Mouse (Mus musculus) hindbrain, embryonic 12.5 days (tissue): ENCODE results near the gene Scgb1b24. TPM values are rescaled to one million over a fixed set of nuclear protein-coding genes. Genes with fewer than 3 reads are reported as not detected.

Experiments
- ATAC-seq: fragments of 200-750 bp; cut with Nextera tagmentation; 2 replicates; pipeline ENCODE4 v1.8.0; 2017; ENCODE audit warnings: moderate TSS enrichment; ENCODE audit not compliant: low FRiP score
- H3K27ac ChIP-seq: fragments of 300-500 bp; sonication (generic); 2 replicates; pipeline ENCODE4 v1.5.1; 2016; ENCODE audit warnings: mild to moderate bottlenecking
- H3K27me3 ChIP-seq: fragments of 300-500 bp; sonication (generic); 2 replicates; pipeline ENCODE4 v1.6.1; 2016; ENCODE audit warnings: mild to moderate bottlenecking
- H3K36me3 ChIP-seq: fragments of 300-500 bp; sonication (generic); 2 replicates; pipeline ENCODE4 v1.6.1; 2016; ENCODE audit warnings: mild to moderate bottlenecking
- H3K4me1 ChIP-seq: fragments of 300-500 bp; sonication (generic); 2 replicates; pipeline ENCODE4 v1.6.1; 2016
- H3K4me2 ChIP-seq: fragments of 300-500 bp; sonication (generic); replicated peaks from 2 replicates; pipeline ENCODE4 v1.6.1; 2016; ENCODE audit warnings: mild to moderate bottlenecking
- H3K4me3 ChIP-seq: fragments of 300-500 bp; sonication (generic); 2 replicates; pipeline ENCODE4 v1.5.1; 2016; ENCODE audit warnings: mild to moderate bottlenecking
- H3K9ac ChIP-seq: fragments of 300-500 bp; sonication (generic); 2 replicates; pipeline ENCODE4 v1.6.1; 2016; ENCODE audit warnings: mild to moderate bottlenecking, moderate library complexity
- H3K9me3 ChIP-seq: fragments of 300-500 bp; sonication (generic); replicated peaks from 2 replicates; pipeline ENCODE4 v1.6.1; 2016; ENCODE audit warnings: mild to moderate bottlenecking
- WGBS: fragments of 180-500 bp; shearing (Covaris S2); methylation state at CpG from one replicate; pipeline ENCODE4 v1.1.7; 2016; 5-methylcytosine and 5-hydroxymethylcytosine counted together
- polyA plus RNA-seq: library from polyadenylated mRNA; unstranded; fragments of >200 nt; fragmentation: Nextera tagmentation; extraction: Ambion mirVana; gene quantifications from 2 replicates; pipeline ENCODE4 v1.2.1, GENCODE M21; 2016

Gene Scgb1b24
- polyA plus RNA-seq = not detected in 2 replicates

DNA sequence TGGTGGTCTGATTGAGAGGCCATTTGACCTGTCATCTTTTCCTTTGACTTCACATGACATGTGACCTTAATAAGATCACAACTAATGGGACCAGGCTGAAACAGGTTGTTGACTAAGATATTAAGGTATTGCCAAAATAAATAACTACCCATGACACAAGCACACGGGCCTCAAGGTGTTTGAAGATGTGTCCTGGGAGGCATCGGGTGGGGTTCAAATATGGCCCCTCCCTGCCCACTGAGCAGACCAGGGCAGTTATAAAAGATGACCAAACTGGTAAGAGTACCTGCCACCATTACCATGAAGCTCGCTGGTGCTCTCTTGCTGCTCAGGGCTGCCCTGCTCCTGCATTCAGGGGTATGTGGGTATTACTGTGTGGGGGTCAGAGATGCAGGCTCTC, at the start of gene Scgb1b24:
Gene Scgb1b24 (plus strand): TSS at position 301 of the 400 bp plus-strand sequence.
- Histone ChIP-seq H3K4me2 (no peak within 1 kb of the TSS), H3K9me3 (peaks cover 76% of the 10 kb centered on the region), H3K27ac (no peak within 1 kb of the TSS), H3K4me3 (no peak within 1 kb of the TSS), H3K36me3 (no peaks in the 10 kb centered on the region), H3K27me3 (no peaks in the 10 kb centered on the region), H3K4me1 (no peaks in the 10 kb centered on the region), H3K9ac (no peak within 1 kb of the TSS)
- 86% methylated on average over 3 of the region's 3 CpGs for WGBS
- ATAC-seq = no peak

DNA sequence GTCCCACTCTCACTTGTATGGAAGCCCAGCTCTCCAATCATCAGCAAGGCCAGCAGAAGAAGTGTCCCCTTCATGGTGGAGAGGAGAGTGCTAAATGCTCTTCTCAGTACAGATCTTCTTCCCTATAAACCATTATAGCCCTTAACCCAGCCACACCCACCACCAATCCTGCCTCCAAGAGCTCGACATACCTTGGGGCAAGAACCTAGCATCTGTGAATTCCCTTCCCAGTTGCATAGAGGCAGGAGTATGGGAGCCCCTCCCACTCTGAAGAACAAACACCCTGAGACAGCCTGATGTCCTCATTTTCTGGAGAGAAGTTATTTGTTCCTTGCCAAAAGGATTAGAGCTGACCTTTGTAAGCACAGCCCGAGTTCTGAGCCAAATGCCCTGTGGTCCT, 4.4 kb upstream of the Scgb1b24 start, which contains the start of gene Scgb2b24:
Gene Scgb2b24 (minus strand): TSS at position 101 of the 400 bp plus-strand sequence.
- Histone ChIP-seq H3K9me3 (peaks cover 88% of the 10 kb centered on the region), H3K9ac (no peak within 1 kb of the TSS), H3K4me2 (no peak within 1 kb of the TSS), H3K36me3 (no peaks in the 10 kb centered on the region), H3K27ac (no peak within 1 kb of the TSS), H3K4me3 (no peak within 1 kb of the TSS), H3K4me1 (no peaks in the 10 kb centered on the region), H3K27me3 (no peaks in the 10 kb centered on the region)
- ATAC-seq = no peak
- 72% methylated on average over 2 of the region's 2 CpGs for WGBS

Other genes starting within 250 kb of the Scgb1b24 start
- gene Scgb2b21, start 223.3 kb upstream of the Scgb1b24 start, polyA plus RNA-seq = not detected in 2 replicates
- gene Scgb2b24, start 4.5 kb upstream of the Scgb1b24 start, polyA plus RNA-seq = not detected in 2 replicates
- gene Scgb2b26, start 201.2 kb downstream of the Scgb1b24 start, polyA plus RNA-seq = not detected in 2 replicates